Mouse (Mus musculus) neutrophil, adult 5-6 weeks (primary cell): ENCODE data around the gene Mei4. TPM values are rescaled to one million over a fixed set of nuclear protein-coding genes. Genes with fewer than 3 reads are reported as not detected.

Source experiments
- ATAC-seq: fragments of 151-379, 151-347 bp; 2 replicates; pipeline ENCODE4 v1.8.0; 2017; ENCODE audit warnings: mild to moderate bottlenecking, moderate TSS enrichment; ENCODE audit not compliant: insufficient number of reproducible peaks, poor library complexity, low FRiP score, severe bottlenecking; ENCODE audit errors: extremely low read depth
- total RNA-seq: library from RNA; stranded (forward); fragments of 200-1000 nt; gene quantifications from 2 replicates; pipeline ENCODE4 v1.2.3, GENCODE M21; 2017

Gene Mei4
- total RNA-seq, 1 experiment from 2014 or later: 1.0 TPM

DNA sequence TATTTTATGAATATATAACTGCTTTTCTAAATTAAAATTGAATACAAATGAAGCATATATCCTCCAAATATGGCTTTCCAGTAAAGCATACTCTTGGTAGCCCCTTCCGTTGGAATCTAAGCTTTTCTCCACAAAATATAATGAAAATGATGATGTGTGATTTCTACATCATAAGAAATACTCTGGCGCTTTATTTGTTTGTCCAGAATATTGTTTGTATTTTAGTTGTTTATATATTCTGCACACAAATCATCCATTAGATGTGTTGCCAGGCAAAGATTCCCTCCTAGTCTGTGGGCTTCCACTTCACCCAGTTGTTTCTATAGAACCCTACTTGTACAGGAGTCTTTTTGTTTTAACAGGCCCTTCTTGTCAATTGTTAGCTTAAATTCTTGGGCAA, 211.8 kb downstream of the Mei4 start:
- ATAC-seq: no peak

DNA sequence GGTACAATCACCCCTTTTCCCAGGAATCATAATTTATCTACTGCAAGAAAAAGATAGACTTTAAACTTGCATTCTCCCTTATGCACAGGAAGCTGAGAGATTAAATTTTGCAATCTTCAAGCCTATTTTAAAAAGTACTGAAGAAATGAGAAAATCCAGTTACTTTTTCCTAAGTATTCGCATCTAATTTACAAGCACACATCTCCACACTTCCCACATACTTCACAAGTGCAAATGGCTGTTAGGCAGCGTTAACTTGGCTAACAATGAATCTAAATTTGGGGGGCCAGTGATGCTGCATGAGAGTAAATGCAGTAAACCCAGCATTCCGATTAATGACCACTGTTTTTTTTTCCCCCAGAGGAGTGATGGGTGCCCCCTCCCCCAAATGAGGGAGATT, 232.9 kb downstream of the Mei4 start:
- no peak for ATAC-seq

DNA sequence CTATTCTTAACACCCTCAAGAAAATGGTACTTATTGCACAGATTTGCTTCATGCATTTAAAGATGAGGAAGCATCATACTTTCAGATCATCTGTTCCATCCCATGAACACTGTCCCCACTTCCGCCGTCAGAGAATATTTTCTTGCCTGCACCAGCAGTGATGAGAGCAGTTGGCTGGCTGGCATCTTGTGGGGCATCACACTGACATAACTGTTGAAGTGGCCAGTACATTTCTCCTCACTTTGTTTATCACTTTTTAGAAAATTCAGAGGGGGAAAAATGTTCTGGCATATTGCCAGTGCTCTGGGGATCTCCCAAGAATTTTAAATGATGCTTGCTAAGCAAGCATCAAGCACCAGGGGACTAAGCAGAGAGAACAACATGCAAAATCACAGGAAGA, 251.4 kb downstream of the Mei4 start:
- ATAC-seq: no peak

DNA sequence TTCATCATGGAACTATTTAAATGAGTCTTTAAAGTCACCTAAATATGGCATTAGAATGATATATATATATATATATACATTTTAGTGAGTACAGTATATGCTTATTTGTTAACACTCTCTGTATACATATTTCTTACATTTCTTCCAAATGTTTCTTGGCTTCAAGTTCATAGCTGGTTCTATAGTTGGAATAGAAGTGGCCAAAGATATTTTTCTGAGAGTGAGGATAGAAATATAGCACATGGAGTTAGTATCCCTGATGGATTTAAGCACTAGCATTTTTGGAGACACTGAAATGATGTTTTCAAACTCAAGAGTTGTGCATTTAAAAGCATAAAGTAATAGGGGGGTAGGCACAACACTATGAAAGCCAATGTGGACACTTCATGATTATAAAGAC, 272.6 kb downstream of the Mei4 start:
- no peak for ATAC-seq

DNA sequence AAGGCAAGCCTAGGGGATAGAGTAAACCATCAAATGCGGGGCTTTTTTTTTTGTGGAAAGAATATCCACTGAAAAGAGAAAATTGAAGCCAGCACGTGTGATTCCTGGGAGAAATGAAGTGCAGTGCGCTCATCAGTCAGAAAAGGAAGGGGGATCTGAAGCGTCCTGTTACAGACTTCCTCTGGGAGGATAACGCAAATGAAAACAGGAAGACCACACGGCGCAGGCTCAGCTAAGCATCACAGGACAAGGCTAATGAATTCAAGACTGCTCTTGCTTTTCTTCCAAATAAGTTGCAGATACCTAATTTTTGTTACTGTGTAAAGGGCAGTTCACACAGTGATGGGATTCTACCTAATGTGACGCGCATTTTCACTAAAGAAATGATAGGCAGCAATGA, 296.7 kb downstream of the Mei4 start:
- ATAC-seq: no peak

DNA sequence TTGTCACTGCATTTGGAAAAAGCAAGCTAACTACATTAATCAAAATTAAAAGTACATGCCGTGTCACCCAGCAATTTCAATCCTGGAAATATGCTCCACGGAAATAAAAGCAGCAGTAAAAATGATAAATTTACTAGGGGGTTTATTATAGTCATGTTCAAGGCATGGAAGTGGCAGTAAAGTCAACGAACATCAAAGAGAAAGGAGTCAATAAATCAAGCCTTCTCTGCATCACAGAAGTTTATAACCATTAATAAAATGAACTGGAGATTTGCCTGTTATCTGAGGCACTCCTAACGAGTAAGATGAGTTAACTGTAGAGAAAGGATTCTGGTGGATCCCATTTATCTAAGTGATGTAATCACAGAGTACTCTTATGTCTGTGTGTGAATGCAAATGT, 298.9 kb downstream of the Mei4 start:
- no peak for ATAC-seq

DNA sequence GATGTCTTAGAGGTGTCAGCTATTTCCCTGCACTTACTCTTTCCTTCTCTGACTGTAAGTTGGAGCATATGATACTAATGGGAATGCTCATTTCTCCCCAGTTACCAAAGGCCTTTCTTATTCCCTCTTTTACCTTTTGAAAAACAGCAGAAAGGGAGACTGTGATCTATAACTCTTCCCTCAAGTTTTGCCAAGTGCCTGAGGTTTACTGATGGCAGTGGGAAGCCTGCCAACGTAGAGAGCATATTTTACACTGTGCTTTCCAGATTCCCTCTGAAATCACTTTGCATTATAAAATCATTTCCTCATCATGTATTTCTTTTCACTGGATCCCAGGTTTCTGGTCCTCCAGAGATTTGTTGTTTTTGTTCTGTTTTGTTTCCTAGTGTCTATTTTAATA, 354.5 kb downstream of the Mei4 start:
- no peak for ATAC-seq

DNA sequence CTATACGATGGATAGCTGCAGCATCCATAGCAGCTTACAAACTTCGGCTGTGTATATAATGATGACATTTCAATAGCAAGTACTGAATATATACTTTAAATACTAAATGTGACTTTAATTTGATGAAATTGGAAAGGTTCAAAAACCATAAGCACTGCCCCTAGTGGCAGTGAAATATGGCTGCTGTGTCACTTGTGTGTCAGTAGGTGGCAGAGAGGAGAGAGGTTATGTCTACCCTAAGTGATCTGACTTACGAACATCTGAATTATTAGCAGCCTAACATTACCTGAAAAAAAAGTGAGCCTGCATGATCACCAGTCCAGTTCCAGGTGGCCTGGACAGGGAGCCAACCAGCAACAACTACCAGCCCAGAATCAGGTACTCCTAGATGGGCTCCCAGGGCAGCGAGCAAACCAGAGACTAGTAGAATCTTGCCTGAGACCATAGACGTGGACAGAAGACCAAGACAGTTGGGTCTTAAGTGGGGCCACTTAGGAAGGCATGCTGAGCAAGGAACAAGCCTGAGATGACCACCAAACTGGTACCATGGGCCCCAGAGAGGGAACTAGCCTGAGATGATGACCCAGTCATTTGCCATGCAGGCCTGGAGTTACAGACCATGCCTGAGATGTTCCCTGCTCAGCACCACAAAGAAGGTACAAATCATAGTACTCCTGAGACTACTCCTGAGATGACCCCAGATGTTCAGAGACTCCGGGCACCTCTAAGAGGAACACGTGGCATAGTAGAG, 384.4 kb downstream of the Mei4 start:
- ATAC-seq: no peak

Other genes starting within 250 kb of the Mei4 start
- gene Htr1b, start 229.8 kb upstream of the Mei4 start, total RNA-seq: 0.23 TPM in 1 of 2 replicates, not detected in the other